Mouse (Mus musculus) left cerebral cortex, adult 9 months (tissue): ENCODE results near the gene Pla2g15.

Source experiments
- DNase-seq, 2 experiments: peaks; one replicate each; pipeline ENCODE4 v3.0.0; 2022; ENCODE audit warnings: low spot score in 2 of 2

The Pla2g15 gene

GRCm38 (mm10) chr8:106169017-106169933 is 19.1 kb downstream of the Pla2g15 start:
- DNase-seq = no peak

- DNase-seq = no peak
Observed at GRCm38 (mm10) chr8:106169934-106170480, 19.8 kb downstream of the Pla2g15 start.

GRCm38 (mm10) chr8:106173566-106173965 is 23.4 kb downstream of the Pla2g15 start:
- DNase-seq = no peak

- no peak for DNase-seq
Observed at GRCm38 (mm10) chr8:106176891-106177290, 26.7 kb downstream of the Pla2g15 start.

GRCm38 (mm10) chr8:106177594-106177993 is 27.4 kb downstream of the Pla2g15 start:
- DNase-seq = no peak

GRCm38 (mm10) chr8:106178428-106178827 is 28.2 kb downstream of the Pla2g15 start:
- no peak for DNase-seq

- DNase-seq = peak in 1 of 2 experiments; percentile 43
Observed at GRCm38 (mm10) chr8:106185628-106186270, 35.5 kb downstream of the Pla2g15 start.

GRCm38 (mm10) chr8:106186394-106186793 is 36.2 kb downstream of the Pla2g15 start:
- no peak for DNase-seq

GRCm38 (mm10) chr8:106189162-106189561 is 39.0 kb downstream of the Pla2g15 start:
- no peak for DNase-seq

GRCm38 (mm10) chr8:106191639-106192038 is 41.4 kb downstream of the Pla2g15 start:
- no peak for DNase-seq

- DNase-seq = no peak
Observed at GRCm38 (mm10) chr8:106193162-106193561, 43.0 kb downstream of the Pla2g15 start.

- no peak for DNase-seq
Observed at GRCm38 (mm10) chr8:106194062-106194461, 43.9 kb downstream of the Pla2g15 start.

GRCm38 (mm10) chr8:106198741-106199140 is 48.5 kb downstream of the Pla2g15 start:
- peak in 1 of 2 experiments; percentile 22 for DNase-seq

GRCm38 (mm10) chr8:106199596-106199995 is 49.4 kb downstream of the Pla2g15 start:
- DNase-seq = peak in 1 of 2 experiments; percentile 28

GRCm38 (mm10) chr8:106210035-106210731 is 60.0 kb downstream of the Pla2g15 start:
- DNase-seq = no peak

GRCm38 (mm10) chr8:106210821-106211345 is 60.7 kb downstream of the Pla2g15 start, which contains the start of the genes Slc7a6os and Prmt7:
Gene Slc7a6os (minus strand): TSS chr8:106210935.
Gene Prmt7 (plus strand): TSS chr8:106210936.
- DNase-seq = peak; percentile 87 to 95

- no peak for DNase-seq
Observed at GRCm38 (mm10) chr8:106211421-106211820, 61.2 kb downstream of the Pla2g15 start.

- no peak for DNase-seq
Observed at GRCm38 (mm10) chr8:106213959-106214358, 63.8 kb downstream of the Pla2g15 start.
